Mouse (Mus musculus) hindlimb bud, embryonic 11.5 days (tissue): ENCODE data around the gene Dnajb8.

Source experiments
- DNase-seq: peaks from one replicate; pipeline ENCODE4 v3.0.0-alpha.2; 2012; ENCODE audit warnings: low read depth, low spot score; ENCODE audit errors: extremely low spot score

The Dnajb8 gene

GRCm38 (mm10) chr6:88221968-88222367 lies at the start of gene Dnajb8:
Gene Dnajb8, plus strand, starts transcription at chr6:88222268.
- DNase-seq: no peak

- DNase-seq: no peak
Observed at GRCm38 (mm10) chr6:88174191-88174590, 47.9 kb upstream of the Dnajb8 start.

DNA sequence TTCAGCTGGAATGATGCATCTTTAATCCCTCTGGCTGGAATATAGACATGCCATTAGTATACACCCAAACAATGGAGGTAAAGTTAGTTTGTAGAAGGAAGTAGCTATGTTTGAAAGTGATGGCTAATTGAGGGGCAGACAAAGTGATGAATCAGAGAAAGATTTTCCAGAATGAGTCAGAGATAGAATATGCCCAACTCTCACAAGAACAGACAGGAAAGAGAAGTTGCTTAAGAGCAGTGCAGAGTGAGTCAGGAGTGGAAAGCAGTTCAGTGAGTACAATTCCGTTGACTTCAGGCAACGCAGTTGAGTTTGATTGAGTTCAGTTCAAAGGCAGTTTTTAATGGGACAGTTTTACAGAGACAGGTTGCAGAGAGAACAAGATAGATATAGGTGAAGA lies 47.4 kb upstream of the Dnajb8 start:
- DNase-seq: no peak

- no peak for DNase-seq
Observed at GRCm38 (mm10) chr6:88184671-88185070, 37.4 kb upstream of the Dnajb8 start.

DNA sequence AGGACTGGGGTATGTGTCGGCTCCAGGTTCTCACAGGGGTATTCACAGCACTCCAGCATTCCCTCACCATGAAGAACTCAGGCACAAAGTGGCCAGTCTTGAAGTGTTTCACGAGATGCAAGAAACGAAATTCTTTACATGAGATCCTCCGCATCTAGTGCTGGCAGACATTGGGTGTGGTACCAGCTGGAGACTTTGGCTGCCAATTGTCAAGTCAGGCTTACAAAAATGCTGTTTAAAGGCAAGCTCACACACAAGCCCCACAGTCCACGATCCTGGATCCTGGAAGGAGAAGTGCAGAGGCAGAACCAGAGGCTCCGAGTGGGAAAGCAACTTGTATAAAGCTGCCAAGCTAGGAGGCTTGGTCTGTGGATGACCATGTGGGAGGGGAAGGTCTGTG lies 33.9 kb upstream of the Dnajb8 start:
- DNase-seq: no peak

GRCm38 (mm10) chr6:88189312-88190042 lies 32.6 kb upstream of the Dnajb8 start:
- no peak for DNase-seq

DNA sequence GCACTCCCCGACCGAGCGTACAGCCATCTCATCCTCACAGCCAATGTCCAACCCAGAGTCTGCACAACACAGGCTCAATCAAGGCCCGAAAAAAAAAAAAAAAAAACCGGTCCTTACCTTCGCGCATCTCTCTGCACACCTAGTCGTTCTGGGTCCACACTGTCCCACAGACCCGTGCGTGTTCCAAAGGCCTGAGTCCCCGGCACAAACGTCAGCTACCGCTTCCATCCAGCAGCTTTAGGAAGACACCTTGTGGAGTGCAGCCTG lies 32.1 kb upstream of the Dnajb8 start:
- no peak for DNase-seq

DNA sequence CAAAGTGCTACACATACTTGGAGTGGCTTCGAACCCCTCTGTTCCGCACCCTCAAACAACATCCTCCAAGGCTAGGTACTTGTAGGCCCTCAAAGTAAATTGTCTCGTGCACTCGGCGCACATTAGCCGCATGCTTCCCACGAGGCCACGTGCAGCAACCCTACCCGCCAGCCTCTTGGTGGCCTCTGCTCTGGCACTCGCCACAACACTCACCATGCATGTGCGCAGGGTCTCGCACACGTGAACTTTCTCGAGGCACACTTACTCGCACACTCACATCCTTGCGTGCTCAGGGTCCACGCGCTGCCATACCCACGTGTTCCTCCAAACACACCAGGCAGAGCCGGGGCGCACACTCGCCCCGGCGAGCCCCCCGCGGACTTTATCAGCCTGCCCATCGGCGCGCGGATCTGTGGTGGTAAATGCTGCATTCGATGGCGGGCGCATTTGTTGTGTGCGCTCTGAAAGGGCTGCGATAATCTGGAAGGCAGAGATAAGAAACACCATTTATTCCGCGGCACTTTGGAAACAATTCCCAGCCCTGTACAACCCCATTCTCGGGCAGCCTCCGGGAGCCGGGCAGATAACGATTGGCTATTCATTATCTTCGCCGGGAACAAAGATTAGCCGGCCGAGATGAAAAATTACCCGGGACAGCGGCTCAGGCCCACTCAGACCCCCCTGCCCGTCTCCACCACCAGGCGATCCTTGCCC lies 31.6 kb upstream of the Dnajb8 start:
- no peak for DNase-seq

GRCm38 (mm10) chr6:88191024-88191365 lies 31.1 kb upstream of the Dnajb8 start:
- DNase-seq: no peak

DNA sequence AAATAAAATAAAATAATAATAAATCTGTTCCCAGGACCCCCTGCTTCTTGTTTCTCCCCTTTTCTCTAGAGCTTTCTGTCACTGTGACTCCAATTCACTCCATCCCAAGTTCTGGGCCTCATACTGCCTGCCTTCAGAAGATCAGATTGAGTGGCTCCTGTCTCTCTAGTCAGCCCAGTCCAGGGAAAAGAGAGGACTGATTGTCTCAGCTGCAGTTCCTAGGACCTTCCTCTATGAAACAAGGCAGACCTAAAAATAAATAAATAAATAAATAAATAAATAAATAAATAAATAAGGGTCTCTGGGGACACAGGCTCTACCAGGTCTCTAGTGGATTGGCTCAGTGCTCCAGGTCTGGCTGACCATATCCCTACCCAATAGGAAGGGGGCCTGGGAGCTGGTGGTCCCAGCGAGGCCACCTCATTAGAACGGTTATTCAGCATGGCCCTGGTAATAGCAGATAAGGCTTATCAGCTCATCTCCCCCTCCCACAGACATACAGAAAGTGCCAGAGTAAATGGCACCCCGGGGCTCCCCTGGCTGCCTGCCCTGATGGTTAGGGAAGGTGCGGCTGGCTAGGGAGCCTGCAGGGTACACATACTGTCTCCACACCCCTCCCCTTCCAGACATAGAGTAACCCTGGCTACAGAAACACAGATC lies 30.5 kb upstream of the Dnajb8 start:
- no peak for DNase-seq

DNA sequence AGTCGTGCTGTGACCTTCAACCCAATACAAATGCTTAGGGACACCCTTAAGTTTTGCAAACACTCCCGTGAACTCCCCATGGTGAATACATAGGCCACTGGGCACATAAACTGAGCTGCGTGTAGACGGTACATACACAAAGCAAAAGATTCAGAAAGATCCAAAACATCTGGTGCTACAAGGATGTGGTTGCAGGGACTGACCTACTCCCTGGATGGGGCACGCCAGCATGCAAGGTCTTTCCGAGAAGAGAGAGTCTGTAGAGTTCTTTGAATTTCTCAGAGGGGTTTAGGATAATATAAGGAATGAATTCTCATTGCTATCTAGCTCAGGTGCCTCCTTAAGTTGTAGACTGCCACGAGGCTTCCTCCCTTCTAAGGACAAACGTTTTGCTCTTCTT lies 29.3 kb upstream of the Dnajb8 start:
- no peak for DNase-seq

- no peak for DNase-seq
Observed at GRCm38 (mm10) chr6:88193433-88194052, 28.5 kb upstream of the Dnajb8 start, which contains the start of gene Gata2. Gene Gata2, plus strand, starts transcription at chr6:88193891.

DNA sequence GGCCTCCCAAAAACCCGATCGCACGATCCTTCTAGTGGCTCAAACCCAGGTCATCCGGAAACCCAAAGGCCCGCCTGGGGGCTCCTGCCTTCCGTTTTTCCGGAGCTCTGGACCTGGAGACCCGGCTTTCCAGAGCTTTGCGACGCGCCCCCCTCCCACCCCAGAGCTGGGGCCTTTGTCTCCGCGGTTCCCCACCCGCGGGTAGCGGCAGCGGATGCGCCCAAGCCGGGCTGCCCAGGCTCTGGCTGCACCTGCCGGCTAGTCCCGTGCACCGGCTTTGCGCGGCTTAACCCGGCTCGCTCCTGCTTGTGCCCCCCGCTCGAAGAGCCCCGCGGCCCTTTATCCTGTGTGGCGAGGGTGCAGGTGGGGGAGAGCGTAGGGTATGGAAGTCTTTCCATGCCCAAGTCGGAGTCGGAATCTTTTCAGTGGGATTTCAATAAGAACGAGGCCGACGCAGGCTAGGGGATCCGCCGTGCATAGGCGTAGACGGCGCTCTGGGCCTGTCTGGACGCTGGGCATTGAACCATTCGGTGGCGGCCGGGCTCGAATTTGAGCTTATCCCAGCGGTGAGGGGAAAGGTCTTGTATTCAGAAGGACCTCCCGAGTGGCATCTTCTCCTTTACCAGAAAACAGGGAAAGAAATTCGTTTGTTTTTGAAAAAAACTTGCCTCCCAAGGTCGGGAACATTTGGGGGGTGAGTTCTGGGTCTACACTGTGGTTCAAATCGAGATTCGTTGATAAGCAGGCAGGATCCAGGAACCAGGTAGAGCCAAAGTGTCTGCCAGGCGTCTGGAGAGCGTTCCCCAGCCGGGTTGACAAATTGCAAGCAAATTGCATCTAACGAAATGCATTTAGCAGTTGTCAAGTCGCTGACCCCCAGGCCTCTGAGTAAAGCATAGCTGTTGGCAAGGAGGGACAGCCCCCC lies 27.8 kb upstream of the Dnajb8 start:
- no peak for DNase-seq

DNA sequence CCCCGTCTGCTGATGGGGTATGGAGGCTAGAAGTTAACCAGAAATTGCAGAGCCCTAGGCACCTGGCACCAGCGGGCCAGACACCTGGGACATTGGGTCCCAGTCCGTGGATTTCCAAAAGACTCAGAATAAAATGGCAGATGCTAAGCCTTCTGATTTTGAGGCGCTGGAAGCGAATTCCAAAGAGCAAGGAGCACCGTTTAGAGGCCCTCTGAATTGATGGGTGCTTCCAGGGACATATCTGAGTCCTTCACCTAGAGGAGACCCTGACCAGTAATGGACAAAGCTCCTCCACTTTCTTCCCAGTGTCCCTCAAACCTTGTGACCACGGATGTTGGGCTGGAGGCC lies 27.1 kb upstream of the Dnajb8 start:
- no peak for DNase-seq

GRCm38 (mm10) chr6:88196054-88196732 lies 25.9 kb upstream of the Dnajb8 start:
- DNase-seq: no peak

- DNase-seq: no peak
Observed at GRCm38 (mm10) chr6:88196733-88197312, 25.2 kb upstream of the Dnajb8 start.

- no peak for DNase-seq
Observed at GRCm38 (mm10) chr6:88197313-88198069, 24.6 kb upstream of the Dnajb8 start.

DNA sequence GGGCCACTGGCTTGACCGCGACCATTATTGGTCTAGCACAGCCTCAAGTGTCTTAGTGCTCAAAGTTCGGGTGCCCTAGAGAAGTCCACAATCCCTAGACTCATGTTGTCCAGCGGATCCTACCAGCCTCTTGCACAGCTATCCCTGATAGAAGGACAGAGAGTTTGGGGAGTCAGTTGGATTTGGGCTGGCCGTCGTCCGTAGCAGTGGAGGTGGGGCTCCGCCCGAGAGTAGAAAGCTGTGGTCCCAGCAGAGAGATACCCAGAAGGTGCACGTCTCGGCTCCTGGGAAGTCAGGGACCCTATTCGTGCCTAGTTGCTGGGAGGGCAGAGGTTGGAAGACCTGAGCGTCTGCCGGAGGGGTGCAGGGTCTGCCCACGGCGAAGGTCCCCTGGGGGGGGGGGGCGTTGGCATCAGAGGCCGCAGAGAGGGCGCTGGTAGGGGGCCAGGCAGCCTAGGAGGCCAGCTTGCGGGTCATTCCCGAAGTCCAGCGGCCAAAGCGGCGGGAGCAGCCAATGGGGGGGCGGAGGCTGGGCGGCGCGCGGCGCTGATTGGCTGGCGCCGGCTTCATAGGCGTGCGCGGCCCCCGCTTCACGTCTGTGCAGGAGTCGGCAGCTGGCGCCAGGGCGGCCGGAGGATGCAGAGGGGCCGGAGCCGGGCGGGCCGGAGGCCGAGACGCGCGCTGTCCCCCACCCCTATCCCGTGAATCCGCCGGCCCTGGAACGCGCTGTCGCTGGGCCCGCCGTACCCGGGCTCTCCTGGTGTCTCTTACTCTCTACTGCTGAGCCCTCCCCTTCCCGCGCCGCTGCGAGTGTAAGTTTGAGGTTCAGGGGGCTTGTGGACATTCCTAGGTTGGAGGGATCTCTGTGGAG lies 23.8 kb upstream of the Dnajb8 start:
- no peak for DNase-seq
